Mouse (Mus musculus) small intestine, adult 2 months (tissue): ENCODE data around the gene Myo1a.

Experiments
- CTCF ChIP-seq: fragments of 200-500 bp; IDR thresholded peaks from 2 replicates; pipeline ENCODE4 v1.5.1; 2012; ENCODE audit warnings: low read depth, mild to moderate bottlenecking, control low read depth, inconsistent platforms, low read length, moderate library complexity, mixed read lengths; ENCODE audit not compliant: insufficient replicate concordance, insufficient read length; ENCODE audit errors: extremely low read depth
- POLR2A ChIP-seq: fragments of 200-500 bp; IDR thresholded peaks from 2 replicates; pipeline ENCODE4 v1.6.1; 2012; ENCODE audit warnings: low read depth, mild to moderate bottlenecking, control low read depth, inconsistent platforms, low read length, moderate library complexity

GRCm38 (mm10) chr10:127704293-127704692, 677 bp upstream of the Myo1a start:
- no peak; the same call in 1 of the 2 replicates for TF ChIP-seq POLR2A
- no peak for TF ChIP-seq CTCF
